Mouse (Mus musculus) midbrain, embryonic 14.5 days (tissue): ENCODE results near the gene Myl9. TPM values are rescaled to one million over a fixed set of nuclear protein-coding genes. Genes with fewer than 3 reads are reported as not detected.

Experiments
- ATAC-seq: fragments of 200-750 bp; cut with Nextera tagmentation; 2 replicates; pipeline ENCODE4 v1.8.0; 2017; ENCODE audit warnings: moderate number of reproducible peaks, moderate library complexity; ENCODE audit not compliant: low FRiP score, low TSS enrichment
- DNase-seq: peaks from one replicate; pipeline ENCODE4 v3.0.0-alpha.2; 2015
- H3K27ac ChIP-seq: fragments of 300-500 bp; sonication (generic); replicated peaks from 2 replicates; pipeline ENCODE4 v1.5.1; 2014; ENCODE audit warnings: mild to moderate bottlenecking, low read depth, low read length, moderate library complexity
- H3K27me3 ChIP-seq: fragments of 300-500 bp; sonication (generic); 2 replicates; pipeline ENCODE4 v1.6.1; 2014; ENCODE audit warnings: low read length, control low read depth, mixed read lengths; ENCODE audit not compliant: control insufficient read depth, insufficient read depth
- H3K36me3 ChIP-seq: fragments of 300-500 bp; sonication (generic); 2 replicates; pipeline ENCODE4 v1.6.1; 2014; ENCODE audit warnings: low read length, control low read depth; ENCODE audit not compliant: control insufficient read depth, insufficient read depth
- H3K4me1 ChIP-seq: fragments of 300-500 bp; sonication (generic); 2 replicates; pipeline ENCODE4 v1.6.1; 2014; ENCODE audit warnings: mild to moderate bottlenecking, antibody characterized with exemption, low read length, control low read depth; ENCODE audit not compliant: control insufficient read depth, insufficient read depth
- H3K4me2 ChIP-seq: fragments of 300-500 bp; sonication (generic); 2 replicates; pipeline ENCODE4 v1.6.1; 2014; ENCODE audit warnings: mild to moderate bottlenecking, low read length, moderate library complexity
- H3K4me3 ChIP-seq: fragments of 300-500 bp; sonication (generic); replicated peaks from 2 replicates; pipeline ENCODE4 v1.5.1; 2014; ENCODE audit warnings: low read depth, low read length
- H3K9ac ChIP-seq: fragments of 300-500 bp; sonication (generic); replicated peaks from 2 replicates; pipeline ENCODE4 v1.6.1; 2014; ENCODE audit warnings: mild to moderate bottlenecking, low read length, moderate library complexity
- H3K9me3 ChIP-seq: fragments of 300-500 bp; sonication (generic); 2 replicates; pipeline ENCODE4 v1.6.1; 2016; ENCODE audit warnings: low read length, control low read depth, mixed read lengths; ENCODE audit not compliant: control insufficient read depth
- WGBS: fragments of 180-500 bp; shearing (Covaris S2); extraction: QIAGEN DNeasy Blood & Tissue Kit; methylation state at CpG from one replicate; pipeline ENCODE4 v1.1.7; 2014; 5-methylcytosine and 5-hydroxymethylcytosine counted together
- polyA plus RNA-seq: library from polyadenylated mRNA; unstranded; fragments of >200 nt; fragmentation: Nextera tagmentation; extraction: Ambion mirVana; gene quantifications from 2 replicates; pipeline ENCODE4 v1.2.1, GENCODE M21; 2014

Myl9 gene
- polyA plus RNA-seq, 1 experiment from 2014 or later: 33.0 TPM

DNA sequence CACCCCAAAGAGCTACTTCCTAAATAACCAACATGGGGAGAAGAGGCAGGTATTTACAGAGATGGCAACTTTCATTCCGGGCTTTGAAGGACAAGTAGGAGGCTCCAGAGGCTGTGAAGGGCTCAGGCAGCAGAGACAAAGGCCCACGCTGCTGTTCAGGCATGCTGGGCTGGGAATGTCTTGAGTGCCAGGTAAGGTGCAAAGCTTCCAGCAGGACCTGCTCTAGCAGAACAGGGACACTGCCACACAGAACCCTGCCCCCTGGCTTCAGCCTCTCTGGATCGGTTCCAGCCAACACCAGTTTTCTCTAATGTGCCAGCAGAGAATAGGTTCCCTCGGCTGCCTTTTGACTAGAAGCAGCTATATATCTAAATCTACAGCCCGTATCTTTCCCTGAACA is 8.1 kb upstream of the Myl9 start:
- no peak overlapping the region for H3K9ac ChIP-seq
- WGBS: 74% methylated on average over 5 of the region's 5 CpGs
- H3K4me3 ChIP-seq: no peak overlapping the region
- no peak for ATAC-seq
- DNase-seq: no peak
- no peaks in the 10 kb centered on the region for H3K9me3 ChIP-seq
- no peak overlapping the region for H3K4me2 ChIP-seq
- no peaks in the 10 kb centered on the region for H3K4me1 ChIP-seq
- H3K27me3 ChIP-seq: no peaks in the 10 kb centered on the region
- no peak overlapping the region for H3K27ac ChIP-seq
- peaks cover 29% of the 10 kb centered on the region for H3K36me3 ChIP-seq

DNA sequence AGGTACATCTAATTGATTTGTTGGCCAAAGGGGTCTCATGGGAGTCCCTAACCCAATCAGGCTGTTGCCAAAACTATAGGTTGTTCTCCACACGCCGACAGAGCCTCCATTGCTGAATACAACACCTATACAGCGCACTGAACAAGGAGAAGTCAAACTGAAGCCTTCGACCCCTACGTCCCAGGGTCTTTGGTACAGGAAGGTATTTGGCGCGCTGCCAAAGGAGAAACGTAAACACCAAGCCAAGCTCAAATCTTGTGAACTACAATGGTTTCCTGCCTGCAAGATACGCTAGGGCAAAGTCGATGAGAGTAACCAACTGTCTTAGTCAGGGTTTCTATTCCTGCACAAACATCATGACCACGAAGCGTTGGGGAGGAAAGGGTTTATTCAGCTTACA is 5.9 kb upstream of the Myl9 start:
- no peak for ATAC-seq

DNA sequence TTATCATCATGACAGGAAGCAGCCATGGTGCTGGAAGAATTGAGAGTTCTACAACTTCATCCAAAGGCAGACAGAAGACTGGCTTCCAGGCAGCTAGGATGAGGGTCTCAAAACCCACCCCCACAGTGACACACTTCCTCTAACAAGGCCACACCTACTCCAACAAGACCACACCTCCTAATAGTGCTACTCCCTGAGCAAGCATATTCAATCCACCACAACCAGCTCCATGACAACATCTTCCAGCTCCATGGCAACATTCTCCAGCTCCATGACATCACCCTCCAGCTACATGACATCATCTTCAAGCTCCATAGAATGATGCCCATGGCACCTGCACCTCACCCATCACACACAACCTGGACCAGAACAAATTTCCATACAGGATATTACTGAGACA is 1.8 kb upstream of the Myl9 start:
- no peak for ATAC-seq
- no peak overlapping the region for H3K27ac ChIP-seq

More for the DNA sequence above, 5.9 kb upstream of the Myl9 start:
- no peak overlapping the region for H3K4me2 ChIP-seq
- H3K36me3 ChIP-seq: peaks cover 8% of the 10 kb centered on the region
- H3K4me1 ChIP-seq: no peaks in the 10 kb centered on the region
- no peak overlapping the region for H3K9ac ChIP-seq
- WGBS: 85% methylated on average over 12 of the region's 12 CpGs
- no peak overlapping the region for H3K27ac ChIP-seq
- no peak for DNase-seq
- no peak overlapping the region for H3K4me3 ChIP-seq
- H3K27me3 ChIP-seq: no peaks in the 10 kb centered on the region
- H3K9me3 ChIP-seq: no peaks in the 10 kb centered on the region

DNA sequence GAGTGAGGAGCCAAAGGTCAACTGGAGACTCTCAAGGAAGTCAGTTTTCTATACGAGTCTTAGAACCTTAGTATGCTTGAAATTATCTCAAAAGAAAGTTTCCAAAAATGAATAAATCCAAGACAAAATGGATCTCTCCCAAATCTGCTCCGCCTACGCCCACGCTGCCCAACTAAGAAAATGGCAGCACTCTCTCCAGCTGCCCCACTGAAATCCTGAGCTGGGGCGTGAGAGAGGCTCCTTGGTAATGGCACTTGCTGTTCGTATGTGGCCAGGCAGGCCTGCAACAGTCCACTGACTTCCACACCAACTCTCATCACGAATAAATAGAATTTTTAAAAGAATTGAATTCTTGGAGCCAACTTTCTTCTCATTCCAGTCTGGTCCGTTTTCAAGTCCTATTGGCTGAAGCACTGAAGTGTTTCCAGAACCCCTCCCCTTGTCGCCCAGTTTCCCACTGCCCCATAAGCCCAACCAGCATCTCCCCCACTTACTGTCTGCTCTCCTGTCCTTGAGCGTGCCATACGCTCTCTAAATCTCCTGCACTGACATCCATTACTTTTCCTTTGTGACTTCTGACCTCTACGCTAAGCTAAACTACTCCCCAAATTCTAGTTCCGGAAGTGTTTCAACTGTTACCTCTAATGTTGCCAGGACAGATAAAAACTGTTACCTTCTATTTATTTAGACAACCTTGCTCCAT is 1.0 kb upstream of the Myl9 start:
- no peak overlapping the region for H3K27ac ChIP-seq
- WGBS: 68% methylated on average over 13 of the region's 13 CpGs
- no peak for DNase-seq

More for the DNA sequence above, 1.8 kb upstream of the Myl9 start:
- H3K4me2 ChIP-seq: no peak overlapping the region
- no peak overlapping the region for H3K9ac ChIP-seq
- peaks cover 10% of the 10 kb centered on the region for H3K4me1 ChIP-seq
- no peak overlapping the region for H3K4me3 ChIP-seq
- no peaks in the 10 kb centered on the region for H3K36me3 ChIP-seq
- no peaks in the 10 kb centered on the region for H3K27me3 ChIP-seq
- no peaks in the 10 kb centered on the region for H3K9me3 ChIP-seq
- DNase-seq: no peak

DNA sequence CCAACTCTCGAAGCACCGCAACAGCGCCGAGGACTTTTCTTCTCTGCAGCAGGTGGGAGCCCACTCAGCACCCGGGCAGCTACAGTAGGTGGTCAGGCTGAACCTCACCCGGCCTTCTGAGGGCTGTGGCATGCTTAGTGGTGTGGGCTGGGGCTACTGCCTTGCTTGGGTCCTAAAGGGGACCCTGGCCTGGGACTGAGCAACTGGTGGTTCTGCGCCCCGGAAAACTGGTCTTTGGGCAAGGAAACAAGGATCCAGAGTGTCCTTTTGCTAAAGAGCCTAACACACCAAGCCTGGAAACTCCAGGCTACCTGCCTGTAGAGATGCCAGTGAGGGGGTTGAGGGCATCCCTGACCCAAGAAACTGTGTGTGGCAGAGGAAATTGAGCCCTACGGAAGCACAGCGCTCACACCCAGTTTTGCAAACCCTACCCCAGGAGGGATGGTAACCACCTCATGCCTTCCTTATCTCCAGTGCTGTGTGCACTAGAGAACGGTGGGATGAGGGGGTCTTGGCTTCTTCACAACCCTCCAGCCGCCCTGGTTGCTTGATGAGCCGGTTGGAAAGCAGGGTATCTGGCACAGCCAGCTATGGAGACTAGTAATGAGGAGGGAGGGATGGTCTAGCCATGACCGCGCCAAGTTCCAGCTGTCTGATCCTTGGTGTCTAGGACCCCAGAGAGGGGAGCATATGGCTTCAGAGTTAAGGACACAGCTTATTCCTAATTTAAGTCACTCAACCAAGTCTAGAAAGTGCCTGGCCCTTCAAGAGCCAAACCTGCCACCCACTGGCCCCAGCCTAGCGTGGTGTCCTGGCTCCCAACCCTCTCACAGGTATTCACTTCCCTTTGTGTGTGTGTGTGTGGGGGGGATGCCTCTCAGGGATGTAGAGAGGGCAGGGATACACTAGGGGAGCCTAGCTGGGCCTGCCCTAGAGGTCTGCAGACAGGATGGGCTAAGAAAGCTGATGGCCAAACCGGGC is 525 bp downstream of the Myl9 start:
- 32% methylated on average over 17 of the region's 17 CpGs for WGBS
- DNase-seq (no peak), ATAC-seq (no peak; the same call in 1 of the 2 replicates)
- H3K27me3 ChIP-seq: no peaks in the 10 kb centered on the region
- peaks cover 10% of the 10 kb centered on the region for H3K4me1 ChIP-seq
- no peak overlapping the region for H3K27ac ChIP-seq
- H3K9me3 ChIP-seq: no peaks in the 10 kb centered on the region
- peak overlapping the region; percentile 71 for H3K4me2 ChIP-seq
- peak overlapping the region; percentile 54 for H3K9ac ChIP-seq
- H3K36me3 ChIP-seq: no peaks in the 10 kb centered on the region
- peak overlapping the region; percentile 31 for H3K4me3 ChIP-seq

More for the DNA sequence above, 1.0 kb upstream of the Myl9 start:
- peak overlapping the region; percentile 71 for H3K4me2 ChIP-seq
- no peaks in the 10 kb centered on the region for H3K27me3 ChIP-seq
- H3K4me3 ChIP-seq: no peak overlapping the region
- ATAC-seq: no peak
- H3K4me1 ChIP-seq: peaks cover 10% of the 10 kb centered on the region
- no peaks in the 10 kb centered on the region for H3K36me3 ChIP-seq
- H3K9me3 ChIP-seq: no peaks in the 10 kb centered on the region
- H3K9ac ChIP-seq: no peak overlapping the region

DNA sequence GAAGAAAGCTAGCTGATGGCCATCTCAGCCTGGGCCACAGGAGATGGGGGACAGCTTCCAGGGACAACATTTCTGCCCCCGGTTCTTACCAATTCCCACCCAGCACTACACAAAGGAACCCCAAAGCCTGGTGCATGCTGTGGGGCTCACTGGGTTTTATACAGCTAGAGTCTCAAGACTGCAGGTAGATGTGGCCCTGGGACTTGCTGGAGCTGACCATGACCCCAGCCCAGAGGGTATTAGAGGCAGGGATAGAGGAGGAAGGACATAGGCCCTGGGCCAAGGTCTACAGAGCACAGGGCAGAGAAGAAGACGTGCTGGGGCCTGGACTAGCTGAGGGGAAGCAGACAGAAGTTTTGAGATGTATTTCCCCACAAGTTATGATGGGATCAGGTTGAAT is 1.7 kb downstream of the Myl9 start:
- DNase-seq: no peak
- Histone ChIP-seq H3K4me3 (no peak overlapping the region), H3K36me3 (no peaks in the 10 kb centered on the region), H3K9me3 (no peaks in the 10 kb centered on the region), H3K4me2 (no peak overlapping the region), H3K27me3 (no peaks in the 10 kb centered on the region), H3K4me1 (peaks cover 10% of the 10 kb centered on the region), H3K27ac (no peak overlapping the region), H3K9ac (no peak overlapping the region)
- no peak for ATAC-seq
- WGBS: 90% methylated on average over 2 of the region's 2 CpGs

DNA sequence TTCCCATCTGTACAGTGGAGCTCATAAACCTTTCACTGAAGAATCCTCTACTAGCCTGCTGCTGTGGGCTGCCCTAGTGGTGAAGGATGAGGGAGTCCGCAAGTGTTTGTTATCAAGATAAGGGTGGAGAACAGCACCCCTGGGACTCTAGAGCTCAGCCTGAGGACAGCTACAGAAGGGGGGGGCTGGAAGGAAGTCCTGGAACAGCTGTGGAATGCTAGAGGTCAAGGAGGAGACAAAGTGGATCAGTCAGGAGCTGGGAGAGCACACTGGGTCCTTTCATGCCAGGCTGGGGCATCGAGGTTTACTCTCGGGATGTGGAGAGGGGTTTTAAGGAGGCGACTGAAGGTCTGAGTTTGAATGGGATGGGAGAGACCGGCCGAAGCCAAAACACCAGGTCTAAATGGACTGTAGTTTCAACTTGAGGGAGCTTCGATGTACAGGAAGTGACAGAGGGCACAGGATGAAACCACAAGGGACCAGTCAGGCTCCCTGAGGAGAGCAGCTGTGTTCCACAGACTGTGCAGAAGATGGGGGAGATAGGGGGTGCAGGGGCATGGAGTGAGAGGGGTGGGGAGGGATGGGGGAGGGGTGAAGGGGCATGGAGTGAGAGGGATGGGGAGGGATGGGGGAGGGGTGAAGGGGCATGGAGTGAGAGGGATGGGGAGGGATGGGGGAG is 2.2 kb downstream of the Myl9 start:
- no peaks in the 10 kb centered on the region for H3K9me3 ChIP-seq
- WGBS: 73% methylated on average over 7 of the region's 7 CpGs
- H3K27me3 ChIP-seq: no peaks in the 10 kb centered on the region
- H3K4me3 ChIP-seq: no peak overlapping the region
- no peak overlapping the region for H3K27ac ChIP-seq
- H3K4me2 ChIP-seq: no peak overlapping the region
- H3K9ac ChIP-seq: no peak overlapping the region
- ATAC-seq: no peak
- no peaks in the 10 kb centered on the region for H3K36me3 ChIP-seq
- no peak for DNase-seq
- peaks cover 10% of the 10 kb centered on the region for H3K4me1 ChIP-seq

- no peaks in the 10 kb centered on the region for H3K36me3 ChIP-seq
- WGBS: 89% methylated on average over 8 of the region's 8 CpGs
- H3K27ac ChIP-seq: no peak overlapping the region
- no peak overlapping the region for H3K9ac ChIP-seq
- no peaks in the 10 kb centered on the region for H3K9me3 ChIP-seq
- H3K27me3 ChIP-seq: no peaks in the 10 kb centered on the region
- no peak overlapping the region for H3K4me2 ChIP-seq
- no peak overlapping the region for H3K4me3 ChIP-seq
- peaks cover 10% of the 10 kb centered on the region for H3K4me1 ChIP-seq
- no peak for ATAC-seq
- DNase-seq: no peak
These were observed 3.4 kb downstream of the Myl9 start for GRCm38 (mm10) chr2:156778571-156778970.
